Mouse (Mus musculus) lung, postnatal 10 days (tissue): ENCODE measurements around the gene Plcb4.

Experiments used
- DNase-seq: peaks from one replicate; pipeline ENCODE4 v3.0.0; 2021

The Plcb4 gene

DNA sequence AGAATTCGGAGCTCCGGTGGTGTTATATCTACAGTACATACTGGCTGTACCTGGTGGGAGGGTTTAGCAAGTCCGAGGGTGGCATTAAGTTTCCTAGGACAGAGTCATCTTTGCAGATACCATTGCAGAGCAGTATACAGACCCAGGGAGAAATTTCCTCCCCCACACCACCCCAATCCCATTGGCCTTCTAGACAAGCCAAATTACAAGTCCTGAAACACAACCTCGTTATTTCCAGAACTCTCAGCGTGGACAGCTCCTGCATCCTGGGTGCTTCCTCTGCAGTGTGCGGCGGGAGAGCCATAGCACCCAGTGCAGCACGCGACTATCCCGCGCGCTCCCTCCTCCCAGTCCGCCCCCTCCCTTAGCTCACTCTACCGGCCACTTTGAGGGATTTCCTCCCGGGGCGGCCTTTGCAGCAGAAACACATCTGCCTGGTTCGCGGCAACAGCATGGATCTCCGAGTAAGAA, 399.1 kb downstream of the Plcb4 start:
- DNase-seq: peak; percentile 8

DNA sequence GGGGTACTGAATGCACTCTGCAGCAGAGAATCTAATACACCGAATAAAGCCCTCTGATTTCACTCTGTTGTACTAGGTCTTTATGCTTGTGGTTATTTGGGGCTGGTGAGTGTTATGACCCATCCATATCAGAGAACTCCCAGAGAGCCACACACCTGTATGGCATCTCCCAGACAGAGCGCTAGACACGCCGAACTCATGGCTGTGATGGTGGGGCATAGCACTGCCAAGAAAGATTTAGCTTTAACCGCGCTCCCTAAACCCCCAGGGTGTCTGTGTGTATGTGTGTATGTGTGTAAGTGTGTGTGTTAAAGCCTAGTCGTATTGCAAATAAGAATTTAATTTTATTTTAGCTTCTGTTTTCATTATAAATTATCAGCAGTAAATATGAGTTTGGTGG, 399.6 kb downstream of the Plcb4 start:
- no peak for DNase-seq

DNA sequence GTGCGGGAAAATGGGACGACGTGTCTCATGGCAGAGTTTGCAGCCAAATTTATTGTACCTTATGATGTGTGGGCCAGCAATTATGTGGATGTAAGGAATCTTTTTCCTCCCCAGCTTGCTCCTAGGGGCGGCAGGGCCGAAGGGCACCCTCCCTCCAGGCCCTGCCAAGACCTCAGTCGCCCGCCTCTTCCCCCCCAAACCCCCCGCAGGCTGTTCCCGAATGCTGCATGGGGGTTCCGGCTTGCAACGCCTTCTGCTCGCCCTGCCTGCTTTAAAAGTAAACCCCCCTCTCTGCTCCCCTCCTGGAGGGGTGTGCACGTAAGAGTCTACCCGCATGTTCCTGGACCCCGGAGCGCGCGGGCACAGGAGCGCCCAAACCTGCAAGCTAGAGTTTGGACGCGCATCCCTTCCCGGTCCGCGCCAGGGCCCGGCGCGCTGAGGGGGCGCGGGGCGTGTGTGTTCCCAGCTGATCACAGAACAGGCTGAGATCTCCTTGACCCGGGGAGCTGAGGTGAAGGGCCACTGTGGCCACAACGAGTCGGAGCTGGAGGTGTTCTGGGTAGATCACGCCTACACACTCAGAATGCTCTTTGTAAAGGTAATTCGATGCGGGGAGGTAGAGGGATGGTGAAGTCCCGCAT, 400.3 kb downstream of the Plcb4 start:
- no peak for DNase-seq
